Mouse (Mus musculus) erythroid progenitor cell, adult 5-6 weeks (primary cell): Measurements from ENCODE around the gene Ndrg4. TPM values are rescaled to one million over a fixed set of nuclear protein-coding genes. Genes with fewer than 3 reads are reported as not detected.
A peak's percentile ranks its signal among the peaks of the same experiment; 100 is the strongest.

Experiments
- ATAC-seq: replicated peaks from 2 replicates; pipeline ENCODE4 v1.8.0; 2016; ENCODE audit warnings: moderate number of reproducible peaks, mild to moderate bottlenecking, moderate TSS enrichment, inconsistent platforms; ENCODE audit not compliant: poor library complexity, low FRiP score, severe bottlenecking
- total RNA-seq, 2 experiments: library from RNA; stranded (forward) in 1 of 2; stranded (reverse) in 1 of 2; fragments of 150-400 nt in 1 of 2; fragments of 186-747, 209-891 nt in 1 of 2; gene quantifications; 2 replicates each; pipeline versions ENCODE4 v1.2.3 to v1.2.4; 2015 to 2017; ENCODE audit warnings: low replicate concordance in 2 of 2

Gene Ndrg4
- total RNA-seq, 2 experiments from 2014 or later = not detected

DNA sequence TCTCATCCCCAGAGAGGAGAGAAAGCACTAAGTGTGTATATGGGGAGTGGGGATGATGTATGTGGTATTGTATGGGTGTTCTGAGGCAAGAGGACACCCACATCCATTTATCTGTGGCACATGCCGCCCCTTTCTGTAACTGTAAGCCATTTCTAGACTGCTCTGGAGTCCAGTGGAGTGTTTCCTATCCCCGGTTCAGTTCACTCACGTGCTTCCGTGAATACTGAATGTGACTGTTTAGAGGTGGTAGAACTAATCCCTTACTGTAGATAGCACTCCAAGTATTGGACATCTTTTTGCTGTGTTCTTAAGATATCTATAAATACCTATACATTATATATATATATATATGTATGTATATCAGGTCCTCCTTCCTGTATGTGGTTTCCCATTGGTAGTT lies 37.6 kb downstream of the Ndrg4 start:
- no peak for ATAC-seq

DNA sequence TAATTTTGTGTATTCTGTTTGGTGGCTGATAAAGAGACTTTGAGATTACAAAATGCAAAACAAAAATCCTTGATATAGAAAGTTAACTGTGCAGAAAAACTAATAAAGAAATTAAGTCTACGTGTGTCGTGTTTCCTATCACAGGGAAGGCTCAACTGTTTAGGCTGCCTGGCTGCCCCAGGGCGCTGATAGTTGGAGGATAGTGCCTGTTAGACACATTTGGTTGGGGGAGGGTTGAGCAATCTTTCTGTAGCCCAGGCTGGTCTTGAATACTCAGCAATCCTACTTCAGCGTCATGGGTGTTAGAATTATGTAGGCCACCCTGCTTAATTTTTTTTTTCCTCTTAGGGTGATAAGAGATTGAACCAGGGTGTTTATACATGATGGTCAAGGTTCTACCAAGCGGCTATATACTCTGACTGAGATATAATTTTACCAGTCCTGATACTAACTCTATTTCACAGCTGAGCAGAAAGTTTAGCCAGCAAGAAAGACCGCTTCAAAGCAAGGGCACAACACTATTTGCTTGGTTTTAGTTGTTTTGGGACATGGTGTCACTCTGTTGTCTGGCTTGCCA lies 38.1 kb downstream of the Ndrg4 start:
- ATAC-seq = no peak

DNA sequence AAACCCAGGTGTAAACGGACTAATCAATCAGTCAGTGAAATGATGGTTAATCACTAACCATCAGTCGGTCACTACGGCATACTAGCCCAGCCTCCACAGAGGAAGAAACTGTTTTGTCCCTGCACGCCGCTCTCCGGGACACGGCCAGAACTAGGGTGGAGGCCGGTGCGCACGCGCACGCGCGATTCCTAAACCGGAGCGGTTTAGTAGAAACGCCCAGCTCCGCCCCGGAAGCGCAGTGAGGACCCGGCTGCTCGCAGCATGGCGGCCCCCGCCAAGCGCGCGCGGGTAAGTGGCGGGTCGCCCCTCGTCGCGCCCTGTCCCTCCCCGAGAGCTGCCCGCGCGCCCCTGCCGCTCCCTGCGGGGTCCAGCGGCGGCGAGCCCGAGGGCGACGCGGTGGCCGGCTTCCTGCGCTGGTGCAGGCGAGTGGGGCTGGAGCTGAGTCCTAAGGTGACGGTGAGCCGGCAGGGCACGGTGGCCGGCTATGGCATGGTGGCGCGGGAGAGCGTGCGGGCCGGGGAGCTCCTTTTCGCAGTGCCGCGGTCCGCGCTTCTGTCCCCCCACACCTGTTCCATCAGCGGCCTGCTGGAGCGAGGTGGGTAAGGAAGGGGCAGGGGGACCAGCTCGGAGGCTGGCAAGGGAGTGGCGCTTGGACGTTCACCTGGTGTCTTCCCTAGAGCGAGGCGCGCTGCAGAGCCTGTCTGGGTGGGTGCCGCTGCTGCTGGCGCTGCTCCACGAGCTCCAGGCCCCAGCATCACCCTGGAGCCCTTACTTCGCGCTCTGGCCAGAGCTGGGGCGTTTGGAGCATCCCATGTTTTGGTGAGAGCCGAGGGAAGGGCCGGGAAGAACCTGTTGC lies 39.1 kb downstream of the Ndrg4 start, which contains the start of gene Setd6:
Gene Setd6, plus strand, starts transcription at position 206 of the 856 bp plus-strand sequence.
- ATAC-seq = peak; percentile 86

DNA sequence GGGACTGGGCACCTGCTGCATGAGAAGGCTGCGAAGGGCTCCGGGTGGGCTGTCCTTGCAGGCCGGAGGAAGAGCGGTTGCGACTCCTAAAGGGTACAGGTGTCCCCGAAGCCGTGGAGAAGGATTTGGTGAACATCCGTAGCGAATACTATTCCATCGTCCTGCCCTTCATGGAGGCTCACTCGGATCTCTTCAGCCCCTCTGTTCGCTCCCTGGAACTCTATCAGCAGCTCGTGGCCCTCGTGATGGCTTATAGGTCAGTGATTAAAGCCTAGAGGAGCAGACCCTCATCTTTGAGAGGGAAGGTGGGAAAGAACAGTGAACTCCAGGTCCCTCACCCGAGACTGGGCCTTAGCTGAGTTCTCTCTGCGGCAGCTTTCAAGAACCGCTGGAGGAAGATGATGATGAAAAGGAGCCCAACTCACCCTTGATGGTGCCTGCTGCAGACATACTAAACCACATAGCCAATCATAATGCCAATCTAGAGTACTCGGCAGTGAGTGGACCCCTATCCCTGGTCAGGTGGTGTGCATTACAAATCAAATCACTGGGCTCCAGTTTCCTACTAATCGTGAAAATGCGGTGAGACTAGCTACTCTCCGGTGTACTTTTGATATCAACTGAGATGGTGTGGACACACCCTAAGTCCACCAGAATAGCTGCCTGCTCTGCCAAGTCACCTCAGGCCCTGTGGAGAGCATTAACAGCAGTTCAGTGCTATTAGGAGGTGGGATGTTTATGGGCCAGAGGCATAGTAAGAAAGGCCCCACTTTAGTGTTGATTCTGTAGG lies 40.0 kb downstream of the Ndrg4 start:
- no peak for ATAC-seq

DNA sequence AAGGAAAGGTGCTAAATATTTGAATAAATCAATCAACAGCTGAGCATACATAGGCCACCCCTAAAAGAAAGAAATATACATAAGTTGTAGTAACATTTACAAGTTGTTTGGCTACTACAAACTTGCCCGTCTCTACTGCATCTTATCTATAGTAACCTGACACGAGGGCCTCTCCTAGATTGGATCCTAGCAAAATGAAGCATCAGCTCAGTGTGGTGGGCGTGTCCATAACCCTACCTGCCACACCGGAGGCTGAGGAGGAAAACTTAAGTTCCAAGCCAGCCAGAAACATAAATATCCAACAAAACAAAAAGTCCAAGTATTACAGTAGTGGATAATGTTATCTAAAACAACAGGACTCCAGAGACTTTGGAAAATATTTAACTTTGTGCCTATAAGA lies 50.8 kb downstream of the Ndrg4 start:
- no peak for ATAC-seq

DNA sequence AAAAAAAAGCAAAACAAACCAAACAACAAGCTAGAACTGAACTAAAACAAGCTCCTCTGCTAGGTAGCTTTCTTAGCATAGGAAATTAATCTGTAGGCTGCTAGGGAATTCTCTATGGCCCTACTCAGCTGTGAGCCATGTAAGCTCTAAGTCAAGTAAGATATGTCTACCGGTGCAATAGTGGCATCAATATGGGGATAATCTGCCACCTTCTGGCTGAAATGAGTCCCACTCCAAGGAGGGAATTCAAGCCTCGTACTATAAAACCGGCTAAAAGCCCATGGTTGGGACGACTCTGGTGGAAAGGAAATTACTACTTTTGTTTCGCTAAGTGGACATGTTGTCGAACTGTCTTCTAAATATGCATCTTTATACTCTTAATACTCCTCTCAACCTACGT lies 61.8 kb downstream of the Ndrg4 start:
- ATAC-seq = no peak

DNA sequence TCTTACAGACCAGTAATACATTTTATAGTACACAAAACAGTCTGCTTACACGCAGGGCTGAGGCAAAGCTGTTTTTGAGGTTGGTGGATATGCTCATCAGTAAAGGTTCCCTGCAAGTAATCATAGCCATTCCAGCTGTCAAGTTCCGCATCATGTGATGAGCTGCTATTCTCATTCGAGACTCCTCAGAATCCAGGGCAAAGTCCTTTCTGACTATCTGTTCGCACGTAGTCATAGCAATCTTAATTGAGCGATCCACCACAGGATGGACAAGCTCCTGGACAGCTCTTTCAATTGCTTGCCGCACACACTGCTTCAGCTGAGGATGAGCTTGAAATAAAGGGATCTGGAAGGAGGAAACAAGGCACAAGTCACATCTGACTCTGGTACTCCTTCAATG lies 65.0 kb downstream of the Ndrg4 start:
- no peak for ATAC-seq

DNA sequence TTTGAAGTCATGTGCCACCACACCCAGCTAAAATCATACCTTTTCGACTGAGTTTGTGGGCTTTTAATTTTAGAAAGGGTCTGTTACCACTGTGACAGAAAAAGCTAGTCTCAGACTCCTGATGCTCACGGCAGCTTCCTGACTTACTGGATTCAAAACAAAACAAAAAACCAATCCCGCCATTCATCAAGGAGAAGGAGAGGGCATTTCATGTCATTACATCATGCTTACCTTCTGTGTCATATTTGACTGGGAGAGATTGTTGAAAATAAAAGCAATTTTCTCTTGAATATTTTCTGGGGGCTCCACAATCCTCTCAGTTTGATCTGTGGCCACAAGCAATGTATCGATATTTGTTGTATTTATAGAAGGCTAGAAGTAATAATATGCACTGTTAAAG lies 71.2 kb downstream of the Ndrg4 start:
- ATAC-seq = no peak

DNA sequence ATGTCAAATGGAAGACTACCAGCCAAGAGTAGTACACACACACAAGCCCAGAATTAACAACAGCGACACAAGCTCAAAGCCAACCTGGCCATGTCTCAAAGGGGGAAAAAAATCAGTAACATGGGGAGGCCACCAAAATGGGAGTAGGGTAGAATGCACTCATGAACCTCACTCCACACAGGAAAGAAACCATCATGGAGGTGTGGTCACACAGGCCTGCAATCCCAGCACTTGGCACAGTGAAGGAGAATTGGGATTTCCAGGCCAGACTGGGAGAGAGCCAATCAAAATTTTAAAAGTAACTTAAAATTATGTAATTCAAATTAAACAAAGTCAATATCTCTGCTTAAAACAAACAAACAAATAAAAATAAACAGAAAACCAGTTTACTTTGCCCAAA lies 75.1 kb downstream of the Ndrg4 start:
- ATAC-seq = no peak

DNA sequence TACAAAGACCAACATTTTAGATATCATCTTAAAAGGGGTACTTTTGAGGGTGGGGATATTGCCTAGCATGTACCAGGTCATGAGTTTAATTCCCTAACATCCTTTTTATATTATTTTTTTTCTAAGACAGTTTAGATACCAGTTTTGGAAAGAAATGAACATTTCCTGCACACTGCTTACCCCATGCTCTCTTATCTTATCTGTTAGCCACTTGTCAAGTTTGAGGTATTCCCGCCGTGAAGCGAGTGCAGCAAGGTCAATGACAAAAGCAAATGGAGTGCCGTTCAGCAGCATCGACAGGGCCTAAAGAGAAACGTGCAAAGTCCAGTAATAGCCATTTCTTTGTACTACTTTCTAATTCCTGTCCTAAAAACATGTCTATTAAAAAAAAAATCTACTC lies 83.5 kb downstream of the Ndrg4 start:
- ATAC-seq = no peak

DNA sequence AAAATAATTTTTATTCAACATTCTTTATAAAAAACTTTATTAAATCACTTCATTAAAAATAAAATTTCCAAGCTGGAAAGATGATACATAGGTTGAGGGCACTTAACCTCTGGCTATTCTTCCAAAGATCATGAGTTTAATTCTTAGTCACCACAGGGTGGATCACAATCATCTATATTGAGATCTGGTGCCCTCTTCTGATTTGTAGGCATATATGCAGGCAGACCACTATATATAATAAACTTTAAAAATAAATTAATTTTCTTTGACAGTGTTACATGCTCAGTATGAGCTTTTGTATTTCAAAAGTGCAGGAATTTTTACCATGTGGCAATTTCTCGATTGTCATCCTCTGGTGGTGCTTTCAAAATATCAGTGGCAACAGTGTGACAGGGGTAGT lies 87.4 kb downstream of the Ndrg4 start:
- no peak for ATAC-seq

Other genes with a start within 250 kb of the Ndrg4 start
- 30.2 and 44.3 TPM in 2 replicates for gene Cfap20, start 242.1 kb upstream of the Ndrg4 start, total RNA-seq (2015; ENCODE audit: low replicate concordance)
- 13.2 and 20.3 TPM in 2 replicates for gene Cfap20, start 242.1 kb upstream of the Ndrg4 start, total RNA-seq (2017; ENCODE audit: low replicate concordance)
- 22.2 and 69.9 TPM in 2 replicates for gene Csnk2a2, start 186.9 kb upstream of the Ndrg4 start, total RNA-seq (2015; ENCODE audit: low replicate concordance)
- gene Csnk2a2, start 186.9 kb upstream of the Ndrg4 start, total RNA-seq (2017; ENCODE audit: low replicate concordance) = 28.4 and 33.0 TPM in 2 replicates
- not detected in 2 replicates for gene Ccdc113, start 142.9 kb upstream of the Ndrg4 start, total RNA-seq (2015; ENCODE audit: low replicate concordance)
- gene Ccdc113, start 142.9 kb upstream of the Ndrg4 start, total RNA-seq (2017; ENCODE audit: low replicate concordance) = 2.7 TPM in 1 of 2 replicates, not detected in the other
- gene Prss54, start 100.6 kb upstream of the Ndrg4 start, total RNA-seq (2015; ENCODE audit: low replicate concordance) = not detected in 2 replicates
- gene Prss54, start 100.6 kb upstream of the Ndrg4 start, total RNA-seq (2017; ENCODE audit: low replicate concordance) = not detected in 2 replicates
- gene Gins3, start 43.5 kb upstream of the Ndrg4 start, total RNA-seq (2015; ENCODE audit: low replicate concordance) = 18.9 and 34.6 TPM in 2 replicates
- 41.4 and 54.2 TPM in 2 replicates for gene Gins3, start 43.5 kb upstream of the Ndrg4 start, total RNA-seq (2017; ENCODE audit: low replicate concordance)
- gene Setd6, start 38.9 kb downstream of the Ndrg4 start, total RNA-seq (2015; ENCODE audit: low replicate concordance) = 6.8 and 8.8 TPM in 2 replicates
- 16.6 and 17.5 TPM in 2 replicates for gene Setd6, start 38.9 kb downstream of the Ndrg4 start, total RNA-seq (2017; ENCODE audit: low replicate concordance)
- gene Cnot1, start 130.5 kb downstream of the Ndrg4 start, total RNA-seq (2015; ENCODE audit: low replicate concordance) = 224 and 278 TPM in 2 replicates
- gene Cnot1, start 130.5 kb downstream of the Ndrg4 start, total RNA-seq (2017; ENCODE audit: low replicate concordance) = 189 and 228 TPM in 2 replicates
- 32.7 and 37.8 TPM in 2 replicates for gene Sap18b, start 148.4 kb downstream of the Ndrg4 start, total RNA-seq (2015; ENCODE audit: low replicate concordance)
- 71.5 and 165 TPM in 2 replicates for gene Sap18b, start 148.4 kb downstream of the Ndrg4 start, total RNA-seq (2017; ENCODE audit: low replicate concordance)
- gene Slc38a7, start 176.6 kb downstream of the Ndrg4 start, total RNA-seq (2015; ENCODE audit: low replicate concordance) = 0.72 and 2.9 TPM in 2 replicates
- gene Slc38a7, start 176.6 kb downstream of the Ndrg4 start, total RNA-seq (2017; ENCODE audit: low replicate concordance) = 1.9 and 4.5 TPM in 2 replicates
- 26.3 and 40.7 TPM in 2 replicates for gene Got2, start 211.6 kb downstream of the Ndrg4 start, total RNA-seq (2015; ENCODE audit: low replicate concordance)
- 15.7 and 20.7 TPM in 2 replicates for gene Got2, start 211.6 kb downstream of the Ndrg4 start, total RNA-seq (2017; ENCODE audit: low replicate concordance)